Mouse (Mus musculus) T-helper 17 cell (primary cell): ENCODE results near the gene Dcx.

Experiments used
- in situ Hi-C, 2 experiments: fragments of 300-600 bp; cut with MboI, MseI; formaldehyde crosslinking; loops; 1 replicate in 1 of 2; 2 replicates in 1 of 2; pipeline ENCODE4 v1.15.1; 2025; ENCODE audit warnings: high pct_unique_total_duplicates in 2 of 2

Dcx gene

GRCm38 (mm10) chrX:143932958-143933357, at the start of gene Dcx:
Dcx (minus strand) TSS chrX:143933311.
- in situ Hi-C loops, result no loop called here

GRCm38 (mm10) chrX:143966249-143966648, 33.1 kb upstream of the Dcx start:
- in situ Hi-C loops, result no loop called here

GRCm38 (mm10) chrX:143933671-143934070, 560 bp upstream of the Dcx start:
- in situ Hi-C loops, result no loop called here

GRCm38 (mm10) chrX:143932530-143932929, 581 bp downstream of the Dcx start:
- in situ Hi-C loops, result no loop called here

GRCm38 (mm10) chrX:143931400-143932185, 1.5 kb downstream of the Dcx start:
- in situ Hi-C loops, result no loop called here

GRCm38 (mm10) chrX:143922070-143922469, 11.0 kb downstream of the Dcx start:
- in situ Hi-C loops, result loop anchor here in 1 of 2 experiments (10.0 kb wide), 1 partner anchor 313 kb away; no protein-coding TSS in a partner anchor

GRCm38 (mm10) chrX:143906699-143907471, 26.2 kb downstream of the Dcx start:
- in situ Hi-C loops, result loop anchor here in 1 of 2 experiments (10.0 kb wide), 1 partner anchor 368 kb away; no protein-coding TSS in a partner anchor

GRCm38 (mm10) chrX:143904689-143905088, 28.4 kb downstream of the Dcx start:
- in situ Hi-C loops, result loop anchor here in 1 of 2 experiments (10.0 kb wide), 1 partner anchor 370 kb away; no protein-coding TSS in a partner anchor

GRCm38 (mm10) chrX:143902300-143902699, 30.8 kb downstream of the Dcx start:
- in situ Hi-C loops, result loop anchor here in 1 of 2 experiments (10.0 kb wide), 1 partner anchor 373 kb away; no protein-coding TSS in a partner anchor

GRCm38 (mm10) chrX:143897363-143898285, 35.5 kb downstream of the Dcx start:
- in situ Hi-C loops, result no loop called here

GRCm38 (mm10) chrX:143896936-143897335, 36.2 kb downstream of the Dcx start:
- in situ Hi-C loops, result no loop called here

GRCm38 (mm10) chrX:143893180-143893579, 39.9 kb downstream of the Dcx start:
- in situ Hi-C loops, result no loop called here

- in situ Hi-C loops, result no loop called here
Observed at GRCm38 (mm10) chrX:143885765-143886164, 47.3 kb downstream of the Dcx start.

- in situ Hi-C loops, result no loop called here
Observed at GRCm38 (mm10) chrX:143884953-143885352, 48.2 kb downstream of the Dcx start.

- in situ Hi-C loops, result no loop called here
Observed at GRCm38 (mm10) chrX:143884299-143884698, 48.8 kb downstream of the Dcx start.

GRCm38 (mm10) chrX:143881806-143882468, 51.2 kb downstream of the Dcx start:
- in situ Hi-C loops, result no loop called here

- in situ Hi-C loops, result no loop called here
Observed at GRCm38 (mm10) chrX:143879631-143880030, 53.5 kb downstream of the Dcx start.

- in situ Hi-C loops, result no loop called here
Observed at GRCm38 (mm10) chrX:143867129-143867664, 65.9 kb downstream of the Dcx start.

GRCm38 (mm10) chrX:143851351-143851750, 81.8 kb downstream of the Dcx start:
- in situ Hi-C loops, result no loop called here

- in situ Hi-C loops, result loop anchor here in 1 of 2 experiments (25.0 kb wide), 1 partner anchor 1438 kb away; no protein-coding TSS in a partner anchor
Observed at GRCm38 (mm10) chrX:143849969-143850368, 83.1 kb downstream of the Dcx start.
